Mouse (Mus musculus) cerebellum, adult 11 months (tissue): ENCODE results near the gene Lrrc15.

Experiments used
- DNase-seq: peaks from one replicate; pipeline ENCODE4 v3.0.0; 2022

Gene Lrrc15

GRCm38 (mm10) chr16:30236091-30236699, 46.9 kb downstream of the Lrrc15 start:
- DNase-seq, result peak; percentile 73

DNA sequence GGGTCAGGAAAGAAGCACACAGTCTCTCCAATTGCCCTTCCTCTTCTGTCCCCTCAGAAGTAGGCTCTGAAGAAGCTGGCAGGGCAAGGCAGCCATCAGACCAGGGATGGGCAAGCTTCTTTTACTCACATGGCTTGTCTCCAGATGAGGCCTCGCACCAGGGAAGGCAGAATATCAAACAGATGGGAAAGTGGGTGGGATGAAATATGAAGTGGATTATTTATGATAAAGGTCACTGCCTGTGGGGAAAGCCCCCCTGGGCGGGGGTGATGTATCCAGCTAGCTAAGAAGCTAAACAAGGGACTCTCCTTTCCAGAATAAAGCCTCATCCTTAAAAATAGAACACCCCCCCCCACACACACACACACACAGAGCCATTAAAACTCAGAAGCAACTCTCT, 47.5 kb downstream of the Lrrc15 start:
- peak; percentile 5 for DNase-seq

- DNase-seq, result peak; percentile 3
Measured at GRCm38 (mm10) chr16:30234636-30235546, 48.2 kb downstream of the Lrrc15 start.

DNA sequence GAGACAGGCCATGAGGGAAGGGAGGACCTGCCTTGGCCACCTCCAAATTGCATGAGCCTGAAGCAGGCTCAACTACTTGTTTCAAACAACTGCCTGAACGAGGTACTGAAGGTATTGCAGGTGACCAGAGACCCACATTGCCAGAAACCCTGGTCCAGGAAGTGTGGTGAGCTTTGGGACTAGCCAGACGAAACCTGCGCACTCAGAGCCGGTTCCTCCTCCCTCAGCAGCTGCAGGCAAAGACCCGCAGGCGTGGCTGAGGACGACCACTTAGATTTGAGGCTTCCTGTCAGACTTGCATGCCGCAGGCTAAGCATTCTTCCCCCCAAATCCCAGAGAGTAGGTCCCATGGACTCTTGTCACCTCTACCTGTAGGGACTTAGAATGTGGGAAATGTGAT, 49.0 kb downstream of the Lrrc15 start:
- no peak for DNase-seq

GRCm38 (mm10) chr16:30231882-30232604, 51.0 kb downstream of the Lrrc15 start:
- no peak for DNase-seq

DNA sequence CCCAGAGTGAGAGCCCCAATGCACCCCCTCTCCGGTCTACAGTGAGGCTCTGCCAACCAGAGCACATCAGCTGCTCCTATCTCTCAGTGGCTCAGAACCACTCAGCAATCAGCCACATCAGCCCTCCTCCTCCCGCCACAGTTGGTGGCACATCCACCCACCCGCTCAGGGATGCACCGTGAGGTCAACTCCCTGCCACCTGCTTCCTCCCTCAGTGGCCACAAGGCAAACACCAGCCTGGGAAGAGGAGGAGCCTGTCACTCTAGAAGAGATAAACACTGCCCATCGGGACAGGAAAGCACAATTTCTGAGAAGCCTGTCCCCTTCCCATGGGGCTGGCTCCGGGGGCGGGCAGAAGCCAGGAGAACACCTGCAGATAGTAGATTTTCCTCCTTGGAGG, 55.7 kb downstream of the Lrrc15 start:
- no peak for DNase-seq

DNA sequence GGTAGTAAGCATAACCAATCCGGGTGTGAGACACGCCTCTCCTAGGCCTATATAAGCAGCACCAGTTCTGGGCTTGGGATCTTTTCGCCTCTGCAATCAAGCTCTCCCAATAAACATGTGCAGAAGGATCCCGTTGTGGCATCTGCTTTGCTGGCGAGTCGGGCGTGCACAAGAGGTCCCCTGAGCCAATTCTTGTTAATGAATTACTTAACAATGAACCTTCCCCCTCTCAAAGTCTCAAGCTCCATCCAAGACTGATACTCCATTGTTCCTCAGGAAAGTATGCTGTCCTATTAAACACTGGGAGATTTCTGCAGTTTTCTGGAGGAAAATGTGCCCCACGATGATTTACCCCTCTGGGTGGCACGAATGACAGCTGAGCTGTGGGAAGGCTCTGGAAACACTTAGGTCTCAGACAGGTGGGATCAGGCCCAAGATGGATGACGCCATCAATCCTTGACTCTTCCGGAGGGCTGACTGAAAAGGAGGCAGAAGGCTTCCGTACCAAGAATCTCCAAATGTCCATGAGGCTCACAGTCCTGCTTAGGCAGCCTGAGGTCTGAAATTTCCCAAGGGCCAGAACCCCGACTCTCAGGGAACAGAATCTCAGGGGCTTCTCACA, 61.8 kb downstream of the Lrrc15 start:
- no peak for DNase-seq
